Mouse (Mus musculus): Measurements from ENCODE around the gene Pcca. TPM values are rescaled to one million over a fixed set of nuclear protein-coding genes. Genes with fewer than 3 reads are reported as not detected.

Gene Pcca
- polyA plus RNA-seq, 1 experiment: 84.5 TPM

- TF ChIP-seq CTCF (IDR thresholded peaks at IDR 0.05; ENCODE audit: borderline replicate concordance, insufficient read depth, low read depth, low read length): no peak
- TF ChIP-seq POLR2A (IDR thresholded peaks at IDR 0.05; ENCODE audit: borderline replicate concordance, insufficient read depth, low read length): no peak
- peaks cover 17% of the 10 kb centered on the region for H3K4me1 ChIP-seq (ENCODE audit: control insufficient read depth, insufficient read depth, low read length)
- 92% methylated on average over 4 of the region's 4 CpGs for WGBS
- no peak overlapping the region for H3K27ac ChIP-seq (ENCODE audit: insufficient read depth, low read length)
- no peaks in the 10 kb centered on the region for H3K27me3 ChIP-seq (ENCODE audit: control insufficient read depth, insufficient read depth, low read length)
- peak in 1 of 2 experiments; percentile 3 for DNase-seq
- no peak overlapping the region for H3K4me3 ChIP-seq (replicated peaks; ENCODE audit: insufficient read depth, low read depth, low read length)
Observed at GRCm38 (mm10) chr14:122908075-122908474, 374.0 kb downstream of the Pcca start.

GRCm38 (mm10) chr14:122909368-122910091, 375.4 kb downstream of the Pcca start:
- 85% methylated on average over 5 of the region's 5 CpGs for WGBS
- Histone ChIP-seq H3K27ac (ENCODE audit: insufficient read depth, low read length) (no peak overlapping the region), H3K4me3 (replicated peaks; ENCODE audit: insufficient read depth, low read depth, low read length) (no peak overlapping the region), H3K4me1 (ENCODE audit: control insufficient read depth, insufficient read depth, low read length) (peaks cover 11% of the 10 kb centered on the region; the same call in 1 of the 2 replicates), H3K27me3 (ENCODE audit: control insufficient read depth, insufficient read depth, low read length) (no peaks in the 10 kb centered on the region)
- TF ChIP-seq POLR2A (IDR thresholded peaks at IDR 0.05; ENCODE audit: borderline replicate concordance, insufficient read depth, low read length) (no peak), CTCF (IDR thresholded peaks at IDR 0.05; ENCODE audit: borderline replicate concordance, insufficient read depth, low read depth, low read length) (no peak)
- DNase-seq: peak in 1 of 2 experiments; percentile 11

- peak in 1 of 2 experiments; percentile 5 for DNase-seq
- peaks cover 9% of the 10 kb centered on the region; the same call in 1 of the 2 replicates for H3K4me1 ChIP-seq (ENCODE audit: control insufficient read depth, insufficient read depth, low read length)
- H3K27ac ChIP-seq (ENCODE audit: insufficient read depth, low read length): peak overlapping the region; percentile 61; the same call in 1 of the 2 replicates
- TF ChIP-seq POLR2A (IDR thresholded peaks at IDR 0.05; ENCODE audit: borderline replicate concordance, insufficient read depth, low read length) (no peak), CTCF (IDR thresholded peaks at IDR 0.05; ENCODE audit: borderline replicate concordance, insufficient read depth, low read depth, low read length) (no peak)
- H3K4me3 ChIP-seq (replicated peaks; ENCODE audit: insufficient read depth, low read depth, low read length): no peak overlapping the region
- no peaks in the 10 kb centered on the region for H3K27me3 ChIP-seq (ENCODE audit: control insufficient read depth, insufficient read depth, low read length)
Observed at GRCm38 (mm10) chr14:122911265-122911664, 377.1 kb downstream of the Pcca start.

- DNase-seq: peak in 1 of 2 experiments; percentile 25
- TF ChIP-seq CTCF (IDR thresholded peaks at IDR 0.05; ENCODE audit: borderline replicate concordance, insufficient read depth, low read depth, low read length): no peak
- no peak for TF ChIP-seq POLR2A (IDR thresholded peaks at IDR 0.05; ENCODE audit: borderline replicate concordance, insufficient read depth, low read length)
- WGBS: 41% methylated on average over 1 of the region's 1 CpGs
Observed at GRCm38 (mm10) chr14:122912137-122912536, 378.0 kb downstream of the Pcca start.

GRCm38 (mm10) chr14:122912812-122913498, 378.8 kb downstream of the Pcca start:
- under 1% methylated on average over 58 of the region's 58 CpGs for WGBS
- no peak for TF ChIP-seq CTCF (IDR thresholded peaks at IDR 0.05; ENCODE audit: borderline replicate concordance, insufficient read depth, low read depth, low read length)
- peak; percentile 41 for TF ChIP-seq POLR2A (IDR thresholded peaks at IDR 0.05; ENCODE audit: borderline replicate concordance, insufficient read depth, low read length)
- peak; percentile 83 to 88 for DNase-seq
- Histone ChIP-seq H3K27ac (ENCODE audit: insufficient read depth, low read length) (peak overlapping the region; percentile 97), H3K4me1 (ENCODE audit: control insufficient read depth, insufficient read depth, low read length) (peaks cover 9% of the 10 kb centered on the region; the same call in 1 of the 2 replicates), H3K4me3 (replicated peaks; ENCODE audit: insufficient read depth, low read depth, low read length) (peak overlapping the region; percentile 92), H3K27me3 (ENCODE audit: control insufficient read depth, insufficient read depth, low read length) (no peaks in the 10 kb centered on the region)

More at GRCm38 (mm10) chr14:122912137-122912536, 378.0 kb downstream of the Pcca start:
- H3K4me1 ChIP-seq (ENCODE audit: control insufficient read depth, insufficient read depth, low read length): peaks cover 9% of the 10 kb centered on the region; the same call in 1 of the 2 replicates
- peak overlapping the region; percentile 92 for H3K4me3 ChIP-seq (replicated peaks; ENCODE audit: insufficient read depth, low read depth, low read length)
- peak overlapping the region; percentile 43; the same call in 1 of the 2 replicates for H3K27ac ChIP-seq (ENCODE audit: insufficient read depth, low read length)
- no peaks in the 10 kb centered on the region for H3K27me3 ChIP-seq (ENCODE audit: control insufficient read depth, insufficient read depth, low read length)

- no peak for DNase-seq
- TF ChIP-seq CTCF (IDR thresholded peaks at IDR 0.05; ENCODE audit: borderline replicate concordance, insufficient read depth, low read depth, low read length) (no peak), POLR2A (IDR thresholded peaks at IDR 0.05; ENCODE audit: borderline replicate concordance, insufficient read depth, low read length) (no peak)
- H3K27me3 ChIP-seq (ENCODE audit: control insufficient read depth, insufficient read depth, low read length): no peaks in the 10 kb centered on the region
- WGBS: 52% methylated on average over 6 of the region's 6 CpGs
- peak within 1 kb of the TSS; percentile 92 for H3K4me3 ChIP-seq (replicated peaks; ENCODE audit: insufficient read depth, low read depth, low read length)
- peak within 1 kb of the TSS; percentile 97 for H3K27ac ChIP-seq (ENCODE audit: insufficient read depth, low read length)
- H3K4me1 ChIP-seq (ENCODE audit: control insufficient read depth, insufficient read depth, low read length): peaks cover 9% of the 10 kb centered on the region; the same call in 1 of the 2 replicates
Observed at GRCm38 (mm10) chr14:122913657-122914056, 379.5 kb downstream of the Pcca start, which contains the start of gene Ggact. TSS of gene Ggact (minus strand) at chr14:122913757.

- peak in 1 of 2 experiments; percentile 5 for DNase-seq
- Histone ChIP-seq H3K27me3 (ENCODE audit: control insufficient read depth, insufficient read depth, low read length) (no peaks in the 10 kb centered on the region), H3K4me3 (replicated peaks; ENCODE audit: insufficient read depth, low read depth, low read length) (no peak overlapping the region), H3K27ac (ENCODE audit: insufficient read depth, low read length) (no peak overlapping the region), H3K4me1 (ENCODE audit: control insufficient read depth, insufficient read depth, low read length) (peaks cover 3% of the 10 kb centered on the region; the same call in 1 of the 2 replicates)
- WGBS: 95% methylated on average over 1 of the region's 1 CpGs
- TF ChIP-seq CTCF (IDR thresholded peaks at IDR 0.05; ENCODE audit: borderline replicate concordance, insufficient read depth, low read depth, low read length) (no peak), POLR2A (IDR thresholded peaks at IDR 0.05; ENCODE audit: borderline replicate concordance, insufficient read depth, low read length) (no peak)
Observed at GRCm38 (mm10) chr14:122917676-122918075, 383.6 kb downstream of the Pcca start.
